Mouse (Mus musculus) kidney, adult 2 months (tissue): ENCODE data around the gene Arg2. TPM values are rescaled to one million over a fixed set of nuclear protein-coding genes. Genes with fewer than 3 reads are reported as not detected.
"Not testable (repeated sequence)": the region's sequence is repeated elsewhere in the genome, so short reads cannot be mapped to it uniquely, and the experiment has no call there.

ENCODE experiments used
- DNase-seq: peaks from one replicate; pipeline ENCODE4 v3.0.0; 2021
- H3K27ac ChIP-seq: fragments of 200-500 bp; 2 replicates; pipeline ENCODE4 v1.5.1; 2012; ENCODE audit warnings: low read depth, low read length, control low read depth, inconsistent platforms; ENCODE audit not compliant: insufficient read depth
- H3K27me3 ChIP-seq: fragments of 200-500 bp; replicated peaks from 2 replicates; pipeline ENCODE4 v1.6.1; 2012; ENCODE audit warnings: mild to moderate bottlenecking, moderate library complexity, low read length, inconsistent platforms; ENCODE audit not compliant: control insufficient read depth, insufficient read depth
- H3K36me3 ChIP-seq: fragments of 200-500 bp; 2 replicates; pipeline ENCODE4 v1.6.1; 2012; ENCODE audit warnings: mild to moderate bottlenecking, moderate library complexity, low read length, inconsistent platforms; ENCODE audit not compliant: control insufficient read depth, insufficient read depth
- H3K4me1 ChIP-seq: fragments of 200-500 bp; 2 replicates; pipeline ENCODE4 v1.6.1; 2011; ENCODE audit warnings: low read length; ENCODE audit not compliant: control insufficient read depth, insufficient read depth
- H3K4me3 ChIP-seq: fragments of 200-500 bp; 2 replicates; pipeline ENCODE4 v1.5.1; 2011; ENCODE audit warnings: mild to moderate bottlenecking, low read depth, low read length, control low read depth; ENCODE audit not compliant: insufficient read depth
- CTCF ChIP-seq: fragments of 200-500 bp; conservative IDR thresholded peaks from 2 replicates; pipeline ENCODE4 v1.5.1; 2011; ENCODE audit warnings: low read depth, mild to moderate bottlenecking, control low read depth, low read length, moderate library complexity, mixed read lengths; ENCODE audit not compliant: insufficient read depth, insufficient read length
- POLR2A ChIP-seq: fragments of 200-500 bp; IDR thresholded peaks from one replicate; pipeline ENCODE4 v1.6.1; 2011; ENCODE audit warnings: low read depth, low read length, control low read depth
- WGBS: fragments of 180-500 bp; shearing (Covaris S2); methylation state at CpG from one replicate; pipeline ENCODE4 v1.1.7; 2018; 5-methylcytosine and 5-hydroxymethylcytosine counted together
- polyA plus RNA-seq: library from polyadenylated mRNA; depleted of rRNA; stranded (reverse); fragments of >200 nt; gene quantifications from 2 replicates; pipeline ENCODE4 v1.2.3, GENCODE M21; 2012

Arg2 gene
- polyA plus RNA-seq, 1 experiment: 19.2 TPM

DNA sequence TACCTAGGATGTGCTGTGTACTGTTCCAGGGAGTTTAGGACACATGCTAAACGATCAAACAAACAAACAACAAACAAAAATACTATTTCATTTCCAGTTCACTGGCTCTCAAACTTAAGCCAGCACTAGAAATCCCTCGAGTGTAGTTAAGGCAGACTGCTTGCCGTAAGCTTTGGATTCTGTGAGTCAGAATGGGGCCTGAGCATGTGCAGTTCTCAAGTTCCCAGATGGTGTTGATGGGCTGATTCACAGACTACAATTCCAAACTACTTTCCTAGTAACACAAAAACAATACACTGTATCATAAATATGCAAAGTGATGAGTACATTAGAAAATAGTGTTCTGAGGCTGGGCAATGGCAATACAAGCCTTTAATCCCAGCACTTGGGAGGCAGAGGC lies 39.8 kb downstream of the Arg2 start:
- WGBS: 61% methylated on average over 3 of the region's 3 CpGs
- Histone ChIP-seq H3K27ac (no peak overlapping the region), H3K27me3 (no peaks in the 10 kb centered on the region), H3K4me3 (no peak overlapping the region), H3K36me3 (no peaks in the 10 kb centered on the region; the same call in 1 of the 2 replicates), H3K4me1 (peaks cover 6% of the 10 kb centered on the region; the same call in 1 of the 2 replicates)
- TF ChIP-seq POLR2A (no peak), CTCF (no peak)
- DNase-seq: no peak

GRCm38 (mm10) chr12:79171269-79171995 lies 40.9 kb downstream of the Arg2 start:
- WGBS: 18% methylated on average over 12 of the region's 12 CpGs
- no peak for DNase-seq
- Histone ChIP-seq H3K4me3 (peak overlapping the region; percentile 92), H3K27ac (no peak overlapping the region), H3K4me1 (peaks cover 6% of the 10 kb centered on the region; the same call in 1 of the 2 replicates), H3K27me3 (no peaks in the 10 kb centered on the region), H3K36me3 (no peaks in the 10 kb centered on the region; the same call in 1 of the 2 replicates)
- TF ChIP-seq CTCF (no peak), POLR2A (no peak)

- Histone ChIP-seq H3K27me3 (no peaks in the 10 kb centered on the region), H3K27ac (peak within 1 kb of the TSS; percentile 97), H3K4me1 (peaks cover 6% of the 10 kb centered on the region; the same call in 1 of the 2 replicates), H3K36me3 (no peaks in the 10 kb centered on the region; the same call in 1 of the 2 replicates), H3K4me3 (peak within 1 kb of the TSS; percentile 92)
- peak; percentile 95 for DNase-seq
- WGBS: under 1% methylated on average over 73 of the region's 73 CpGs
- TF ChIP-seq CTCF (peak; percentile 41), POLR2A (peak; percentile 80)
Measured at GRCm38 (mm10) chr12:79172019-79172941, 41.7 kb downstream of the Arg2 start, which contains the start of gene Vti1b. TSS of gene Vti1b (minus strand) at chr12:79172667.

GRCm38 (mm10) chr12:79173721-79174120 lies 43.1 kb downstream of the Arg2 start:
- WGBS: 56% methylated on average over 5 of the region's 5 CpGs
- TF ChIP-seq CTCF: no peak
- TF ChIP-seq POLR2A: no peak

DNA sequence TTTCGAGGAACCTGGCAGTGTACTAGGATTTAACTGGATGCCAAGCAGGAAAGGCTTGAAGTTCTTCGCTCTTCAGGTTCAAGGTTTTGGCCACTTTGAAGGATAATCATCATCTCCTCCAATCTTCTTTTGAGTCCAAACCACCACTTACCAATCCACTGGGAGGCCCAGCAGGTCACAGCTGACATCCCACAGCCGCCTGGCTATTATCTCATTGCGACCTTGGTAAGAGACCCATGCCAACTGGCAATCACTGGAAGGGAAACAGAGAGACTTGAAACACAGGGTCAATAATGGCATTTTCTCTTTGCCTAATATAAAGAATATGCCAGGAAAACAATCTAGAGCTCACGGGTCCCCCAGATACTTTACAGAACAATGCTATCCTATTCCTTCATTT lies 45.4 kb downstream of the Arg2 start:
- DNase-seq: no peak
- WGBS: 92% methylated on average over 5 of the region's 5 CpGs

More at GRCm38 (mm10) chr12:79173721-79174120, 43.1 kb downstream of the Arg2 start:
- Histone ChIP-seq H3K4me3 (no peak overlapping the region), H3K27ac (no peak overlapping the region), H3K36me3 (no peaks in the 10 kb centered on the region; the same call in 1 of the 2 replicates), H3K27me3 (no peaks in the 10 kb centered on the region), H3K4me1 (peaks cover 6% of the 10 kb centered on the region; the same call in 1 of the 2 replicates)
- DNase-seq: no peak

GRCm38 (mm10) chr12:79185160-79185559 lies 54.6 kb downstream of the Arg2 start:
- not testable (repeated sequence) for H3K27ac ChIP-seq, H3K4me3 ChIP-seq, H3K36me3 ChIP-seq, H3K27me3 ChIP-seq, H3K4me1 ChIP-seq, DNase-seq
- 77% methylated on average over 5 of the region's 6 CpGs for WGBS

More for the DNA sequence above, 45.4 kb downstream of the Arg2 start:
- Histone ChIP-seq H3K27me3 (no peaks in the 10 kb centered on the region), H3K36me3 (no peaks in the 10 kb centered on the region; the same call in 1 of the 2 replicates), H3K4me1 (peaks cover 6% of the 10 kb centered on the region; the same call in 1 of the 2 replicates), H3K4me3 (no peak overlapping the region), H3K27ac (no peak overlapping the region)
- no peak for TF ChIP-seq POLR2A
- no peak for TF ChIP-seq CTCF
